Comparison of ENCODE assay signal across 18 mouse cellular contexts in genomic region chr14:112542261-112542660, GRCm38 (mm10).
"Had no signal": no experiment of that assay in that cellular context is flagged by ENCODE, and none has a peak within 500 bp of the region (broad histone marks: within the 10 kb centered on the region; RNA-seq: fewer than 3 reads in every experiment).

No protein-coding gene starts in this region.

- H3K4me3 ChIP-seq: midbrain, embryonic 10.5 days; midbrain, embryonic 12.5 days; myocyte; neural tube, embryonic 13.5 days; neural tube, embryonic 15.5 days had no signal

- H3K36me3 ChIP-seq: midbrain, embryonic 10.5 days; midbrain, embryonic 12.5 days; neural tube, embryonic 13.5 days; neural tube, embryonic 15.5 days had no signal

- H3K9me3 ChIP-seq: midbrain, embryonic 10.5 days; midbrain, embryonic 12.5 days; neural tube, embryonic 13.5 days; neural tube, embryonic 15.5 days had no signal

- DNase-seq: lung, adult 18-20 months; lung, embryonic 14.5 days; lung, postnatal 10 days; lung, postnatal 4 days; midbrain, embryonic 14.5 days; retina, postnatal 1 day; right cerebral cortex, adult 18-20 months; right cerebral cortex, postnatal 25 days; right cerebral cortex, postnatal 4 days; spleen, adult 18-20 months; thymus, adult 18-20 months; thymus, postnatal 14 days; thymus, postnatal 36 days had no signal

- H3K9ac ChIP-seq: lung, embryonic 14.5 days; midbrain, embryonic 12.5 days; neural tube, embryonic 13.5 days; neural tube, embryonic 15.5 days had no signal

- H3K4me2 ChIP-seq: lung, embryonic 14.5 days; midbrain, embryonic 12.5 days; neural tube, embryonic 13.5 days; neural tube, embryonic 15.5 days had no signal

- H3K27me3 ChIP-seq: midbrain, embryonic 12.5 days; neural tube, embryonic 13.5 days; neural tube, embryonic 15.5 days had no signal

- H3K27ac ChIP-seq: midbrain, embryonic 10.5 days; midbrain, embryonic 12.5 days; neural tube, embryonic 13.5 days; neural tube, embryonic 15.5 days had no signal

- H3K4me1 ChIP-seq: midbrain, embryonic 10.5 days; midbrain, embryonic 12.5 days; neural tube, embryonic 13.5 days; neural tube, embryonic 15.5 days had no signal
